Mouse (Mus musculus) lung, postnatal 4 days (tissue): ENCODE data around the gene Fbxl7.

Source experiments
- DNase-seq, 2 experiments: peaks; one replicate each; pipeline ENCODE4 v3.0.0; 2021

Gene Fbxl7

GRCm38 (mm10) chr15:26688472-26689104, 206.8 kb downstream of the Fbxl7 start:
- DNase-seq = no peak

DNA sequence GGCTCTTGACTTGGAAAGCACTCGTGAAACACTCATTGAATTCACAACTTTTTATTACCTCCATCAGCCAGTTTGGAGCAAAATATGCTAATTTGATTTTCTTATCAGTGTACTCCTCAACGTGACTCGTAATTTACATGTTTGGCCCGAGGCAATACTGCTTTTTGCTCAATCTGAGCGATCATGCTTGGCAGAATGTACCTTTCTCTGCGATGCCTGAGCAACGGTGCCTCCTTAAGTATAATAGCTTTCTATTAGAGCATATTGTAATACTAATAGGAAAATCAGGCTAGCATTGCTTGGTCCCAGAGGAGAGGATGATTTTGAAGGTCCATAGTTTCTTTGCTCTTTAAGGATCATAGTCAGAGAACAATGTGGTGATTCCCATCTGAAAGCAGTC, 207.7 kb downstream of the Fbxl7 start:
- DNase-seq = no peak

- no peak for DNase-seq
These were observed 213.1 kb downstream of the Fbxl7 start for GRCm38 (mm10) chr15:26682279-26682678.

DNA sequence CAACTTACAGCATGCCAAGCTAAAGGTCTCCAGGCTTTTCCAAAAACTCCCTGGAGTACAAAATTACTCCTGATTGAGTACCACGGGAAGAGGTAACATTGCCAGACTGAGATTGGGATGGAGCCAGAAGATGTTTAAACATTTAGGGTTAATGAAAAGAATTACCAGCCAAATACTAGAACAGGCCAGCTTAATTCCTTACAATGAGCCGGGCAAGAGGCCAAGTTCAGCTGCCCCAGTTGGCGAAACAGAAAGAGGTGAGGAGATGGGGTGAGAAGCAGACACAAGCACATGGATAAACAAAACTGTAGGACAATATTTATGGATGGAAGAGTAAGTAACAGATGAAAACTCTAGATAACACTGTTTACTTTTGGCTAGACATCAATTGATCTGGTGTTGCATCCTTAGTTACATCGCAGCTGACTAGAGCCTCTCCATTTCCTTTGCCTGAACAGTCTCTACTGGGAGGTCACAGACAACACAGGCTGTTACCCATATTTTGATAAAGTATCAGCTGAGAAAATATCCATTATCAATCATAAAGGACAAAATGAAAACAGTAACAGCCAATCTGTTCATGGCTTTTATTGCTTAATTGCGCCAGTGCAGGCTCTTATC, 222.0 kb downstream of the Fbxl7 start:
- peak; percentile 58 to 81 for DNase-seq

- DNase-seq = no peak
These were observed 240.4 kb downstream of the Fbxl7 start for GRCm38 (mm10) chr15:26654988-26655387.

- no peak for DNase-seq
These were observed 252.8 kb downstream of the Fbxl7 start for GRCm38 (mm10) chr15:26642563-26642962.

GRCm38 (mm10) chr15:26639726-26640125, 255.7 kb downstream of the Fbxl7 start:
- no peak for DNase-seq

- no peak for DNase-seq
These were observed 259.8 kb downstream of the Fbxl7 start for GRCm38 (mm10) chr15:26635591-26635990.

GRCm38 (mm10) chr15:26628181-26628580, 267.2 kb downstream of the Fbxl7 start:
- DNase-seq = no peak

GRCm38 (mm10) chr15:26623242-26623641, 272.1 kb downstream of the Fbxl7 start:
- no peak for DNase-seq

- DNase-seq = peak; percentile 54 to 66
These were observed 275.1 kb downstream of the Fbxl7 start for GRCm38 (mm10) chr15:26620279-26620678.

DNA sequence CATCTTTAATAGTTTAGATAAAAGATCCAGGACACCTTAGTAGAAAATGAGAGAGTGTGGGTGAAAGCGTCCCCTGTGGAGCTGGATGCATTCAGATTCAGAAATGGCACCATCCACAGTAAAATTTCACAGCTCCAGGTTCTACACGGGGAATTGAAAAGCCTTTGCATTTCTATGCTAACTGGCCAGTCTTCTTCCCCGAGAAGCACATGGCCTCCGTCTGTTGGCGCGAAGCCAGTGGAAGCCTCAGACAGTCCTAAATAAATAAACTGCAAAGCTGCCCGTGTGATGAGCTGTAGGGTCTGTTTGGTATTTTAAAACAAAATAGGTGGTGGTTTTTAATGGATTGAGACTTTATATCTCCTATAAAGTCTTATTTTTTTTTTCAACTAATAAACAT, 276.2 kb downstream of the Fbxl7 start:
- DNase-seq = peak; percentile 62 to 73

DNA sequence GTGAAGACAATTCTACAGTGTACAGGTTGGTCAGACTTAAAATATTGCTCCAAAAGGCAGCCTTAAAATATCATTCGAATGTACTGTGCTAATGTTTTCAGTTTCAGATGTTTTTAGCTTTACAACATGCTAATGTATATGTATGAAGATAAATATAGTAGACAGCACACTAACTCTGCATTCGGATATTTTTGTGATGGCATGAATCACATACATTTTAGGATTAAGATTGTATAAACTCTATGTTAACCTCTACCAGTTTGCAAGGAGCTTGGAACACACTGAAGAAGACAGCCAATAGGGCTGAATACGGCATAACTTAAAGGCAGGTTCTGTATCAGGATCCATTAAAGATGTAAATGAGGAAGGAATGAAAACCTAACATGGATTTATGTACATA, 299.1 kb downstream of the Fbxl7 start:
- no peak for DNase-seq

DNA sequence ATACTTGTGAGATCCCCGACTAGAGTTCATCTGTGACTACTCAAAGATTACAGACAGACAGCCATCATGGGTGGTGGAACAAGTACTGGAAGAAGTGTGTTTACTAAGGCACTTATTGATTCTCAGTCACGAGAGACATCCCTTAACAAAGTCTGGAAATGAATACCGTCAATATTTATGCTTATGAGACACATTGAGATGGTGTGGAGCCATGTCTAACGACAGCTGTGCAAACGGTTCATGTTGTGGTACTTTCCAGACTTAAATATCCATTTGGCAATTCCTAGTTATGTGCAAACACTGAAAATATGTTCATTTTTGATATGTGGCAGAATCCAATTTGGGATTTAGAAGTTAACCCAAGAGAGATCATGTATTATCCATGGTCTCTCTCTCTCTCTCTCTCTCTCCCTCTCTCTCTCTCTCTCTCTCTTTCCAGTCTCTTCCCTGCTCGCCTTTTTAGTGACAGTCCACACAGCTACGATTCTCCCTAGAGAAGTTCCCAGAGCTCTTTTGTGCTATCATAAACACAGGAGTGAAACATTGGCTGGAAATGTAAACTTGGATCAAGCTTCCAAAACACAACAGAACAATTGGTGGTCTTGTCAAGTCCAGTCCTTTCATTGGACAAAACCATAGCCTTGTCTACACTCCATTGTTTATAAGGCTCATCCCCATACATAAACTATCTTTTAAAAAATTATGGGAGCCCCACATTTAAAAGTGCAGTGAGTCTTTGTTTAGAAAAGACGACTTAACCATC, 315.3 kb downstream of the Fbxl7 start:
- DNase-seq = peak in 1 of 2 experiments; percentile 7

DNA sequence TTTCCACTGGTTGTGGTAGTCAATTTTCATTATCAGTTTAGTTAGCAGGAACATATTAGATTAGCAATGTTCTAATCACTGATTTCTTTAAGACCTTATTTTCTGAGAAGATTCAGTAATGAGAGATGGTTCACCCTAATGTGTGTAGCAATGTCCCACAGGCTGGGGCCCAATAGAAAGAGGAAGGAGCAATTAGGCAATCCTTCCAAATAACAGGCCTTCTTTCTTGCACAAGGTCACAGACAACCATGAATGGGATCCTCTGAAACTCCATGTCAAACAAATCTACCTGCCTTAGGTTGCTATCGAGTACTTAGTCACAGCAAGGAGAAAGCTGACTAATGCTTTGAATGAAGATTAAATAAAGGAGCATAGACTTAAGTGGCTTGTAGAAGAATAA, 316.9 kb downstream of the Fbxl7 start:
- DNase-seq = no peak

DNA sequence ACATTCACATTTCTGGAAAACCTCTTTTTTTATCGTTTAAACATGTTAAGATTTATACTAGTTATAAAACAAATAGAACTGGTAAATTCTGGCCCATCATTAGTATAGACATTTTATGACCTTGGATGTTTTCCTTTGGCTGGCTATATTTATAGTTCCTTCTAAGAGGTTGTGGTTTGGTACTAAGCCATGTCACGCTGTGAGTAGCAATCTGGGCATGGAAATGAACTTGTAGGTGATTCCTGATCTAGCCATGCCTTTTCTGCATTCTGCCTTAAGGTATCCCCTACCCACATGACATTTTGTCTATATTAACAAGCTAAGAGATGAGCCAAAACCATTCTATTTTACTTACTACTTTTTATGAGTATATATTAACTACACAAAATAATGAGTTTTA, 329.3 kb downstream of the Fbxl7 start:
- no peak for DNase-seq

- no peak for DNase-seq
These were observed 341.8 kb downstream of the Fbxl7 start for GRCm38 (mm10) chr15:26553620-26554019.

GRCm38 (mm10) chr15:26533997-26534700, 361.2 kb downstream of the Fbxl7 start:
- no peak for DNase-seq

- peak in 1 of 2 experiments; percentile 28 for DNase-seq
These were observed 376.2 kb downstream of the Fbxl7 start for GRCm38 (mm10) chr15:26519220-26519631.

- DNase-seq = no peak
These were observed 394.4 kb downstream of the Fbxl7 start for GRCm38 (mm10) chr15:26501024-26501423.
